Mouse (Mus musculus) G1E (cell line): ENCODE measurements at regions not wholly inside any gene's neighbourhood (a gene's known extent, or its start where the extent isn't known, plus 50 kb on each side); places are given as distances from the start of the nearest gene placed in this dataset.

Source experiments
- CTCF ChIP-seq: IDR thresholded peaks from 2 replicates; pipeline ENCODE4 v1.5.1; 2012; ENCODE audit warnings: low read depth, low read length, inconsistent platforms, mixed read lengths
- GATA1 ChIP-seq: IDR thresholded peaks from 2 replicates; pipeline ENCODE4 v1.6.1; 2012; ENCODE audit warnings: borderline replicate concordance, low read length, inconsistent platforms, mixed read lengths
- TAL1 ChIP-seq: conservative IDR thresholded peaks from 2 replicates; pipeline ENCODE4 v1.6.1; 2012; ENCODE audit warnings: low read depth, low read length, inconsistent platforms, mixed read lengths

DNA sequence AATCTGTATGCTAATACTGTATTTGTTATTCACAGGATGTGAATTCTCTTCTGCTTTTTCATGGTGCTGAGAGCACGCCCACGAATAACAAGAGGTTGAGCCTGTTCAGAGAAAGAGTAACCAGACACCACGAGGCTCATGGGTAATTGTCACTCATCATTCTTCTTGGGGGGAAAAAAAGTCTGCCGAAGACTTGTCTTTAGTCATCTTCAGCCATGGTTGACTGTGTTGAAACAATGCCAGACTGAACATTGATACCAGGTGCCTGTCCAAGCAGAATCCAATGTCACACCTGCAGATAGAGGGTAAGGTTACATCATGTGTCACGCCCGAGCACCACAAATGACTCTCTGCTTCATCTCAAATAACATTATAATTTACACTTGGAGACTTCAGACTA lies 418.5 kb downstream of the Fgf9 start:
- TF ChIP-seq CTCF, result no peak
- no peak for TF ChIP-seq TAL1
- TF ChIP-seq GATA1, result no peak
